Mouse (Mus musculus): ENCODE data around the gene Gm31371. TPM values are rescaled to one million over a fixed set of nuclear protein-coding genes. Genes with fewer than 3 reads are reported as not detected.
"Not testable (repeated sequence)": the region's sequence is repeated elsewhere in the genome, so short reads cannot be mapped to it uniquely, and the experiment has no call there.

The Gm31371 gene
- total RNA-seq (2015): not detected in 2 replicates
- not detected in 2 replicates for total RNA-seq (2017)

GRCm38 (mm10) chr8:19903092-19903491, at the start of gene Gm31371:
TSS of gene Gm31371 (plus strand) at chr8:19903392.
- not testable (repeated sequence) for ATAC-seq (replicated peaks; ENCODE audit: poor library complexity)

- ATAC-seq (replicated peaks; ENCODE audit: poor library complexity): not testable (repeated sequence)
Measured at GRCm38 (mm10) chr8:19906425-19907055, 3.3 kb downstream of the Gm31371 start.

- not testable (repeated sequence) for ATAC-seq (replicated peaks; ENCODE audit: poor library complexity)
Measured at GRCm38 (mm10) chr8:19908841-19909321, 5.7 kb downstream of the Gm31371 start.

GRCm38 (mm10) chr8:19919086-19919485, 15.9 kb downstream of the Gm31371 start:
- ATAC-seq (replicated peaks; ENCODE audit: poor library complexity): not testable (repeated sequence)

- not testable (repeated sequence) for ATAC-seq (replicated peaks; ENCODE audit: poor library complexity)
Measured at GRCm38 (mm10) chr8:19934274-19934673, 31.1 kb downstream of the Gm31371 start.

- ATAC-seq (replicated peaks; ENCODE audit: poor library complexity): not testable (repeated sequence)
Measured at GRCm38 (mm10) chr8:19935541-19936030, 32.4 kb downstream of the Gm31371 start.

GRCm38 (mm10) chr8:19960935-19961334, 57.7 kb downstream of the Gm31371 start:
- ATAC-seq (replicated peaks; ENCODE audit: poor library complexity): no peak

- not testable (repeated sequence) for ATAC-seq (replicated peaks; ENCODE audit: poor library complexity)
Measured at GRCm38 (mm10) chr8:19963766-19964165, 60.6 kb downstream of the Gm31371 start.

GRCm38 (mm10) chr8:19968151-19968550, 65.0 kb downstream of the Gm31371 start:
- ATAC-seq (replicated peaks; ENCODE audit: poor library complexity): not testable (repeated sequence)

GRCm38 (mm10) chr8:19975237-19975636, 72.0 kb downstream of the Gm31371 start:
- ATAC-seq (replicated peaks; ENCODE audit: poor library complexity): not testable (repeated sequence)

Other genes starting within 250 kb of the Gm31371 start
- gene 4930467E23Rik, start 173.8 kb upstream of the Gm31371 start, total RNA-seq (2015): not detected in 2 replicates
- gene 4930467E23Rik, start 173.8 kb upstream of the Gm31371 start, total RNA-seq (2017): not detected in 2 replicates